Mouse (Mus musculus): ENCODE measurements around the gene Brdt. TPM values are rescaled to one million over a fixed set of nuclear protein-coding genes. Genes with fewer than 3 reads are reported as not detected.

The Brdt gene
- polyA plus RNA-seq, 2 experiments: 4.3 to 4.8 TPM

- Histone ChIP-seq H3K4me1 (ENCODE audit: control insufficient read depth, insufficient read depth, low read length) (no peaks in the 10 kb centered on the region), H3K27ac (replicated peaks; ENCODE audit: low read depth, low read length) (no peak overlapping the region), H3K27me3 (ENCODE audit: control insufficient read depth, insufficient read depth, low read length) (no peaks in the 10 kb centered on the region), H3K4me2 (replicated peaks; ENCODE audit: low read depth, low read length, severe bottlenecking) (no peak overlapping the region), H3K4me3 (replicated peaks; ENCODE audit: low read length) (no peak overlapping the region), H3K36me3 (ENCODE audit: control insufficient read depth, insufficient read depth, low read length) (peaks cover 9% of the 10 kb centered on the region; the same call in 1 of the 2 replicates), H3K9me3 (ENCODE audit: control insufficient read depth, low read length) (no peaks in the 10 kb centered on the region), H3K9ac (ENCODE audit: low read depth, low read length, severe bottlenecking) (no peak overlapping the region)
- no peak for DNase-seq (ENCODE audit: low spot score)
- no peak for ATAC-seq (ENCODE audit: low FRiP score, low read depth)
- no peak for TF ChIP-seq POLR2A (IDR thresholded peaks at IDR 0.05; ENCODE audit: borderline replicate concordance, extremely low read depth, insufficient read depth, insufficient read length)
- WGBS: 87% methylated on average over 1 of the region's 1 CpGs
Measured at GRCm38 (mm10) chr5:107387788-107388187, 56.8 kb downstream of the Brdt start.

GRCm38 (mm10) chr5:107389373-107389772 is 58.4 kb downstream of the Brdt start:
- Histone ChIP-seq H3K36me3 (ENCODE audit: control insufficient read depth, insufficient read depth, low read length) (peaks cover 2% of the 10 kb centered on the region; the same call in 1 of the 2 replicates), H3K27me3 (ENCODE audit: control insufficient read depth, insufficient read depth, low read length) (no peaks in the 10 kb centered on the region), H3K9me3 (ENCODE audit: control insufficient read depth, low read length) (no peaks in the 10 kb centered on the region), H3K27ac (replicated peaks; ENCODE audit: low read depth, low read length) (no peak overlapping the region), H3K4me3 (replicated peaks; ENCODE audit: low read length) (no peak overlapping the region), H3K9ac (ENCODE audit: low read depth, low read length, severe bottlenecking) (no peak overlapping the region), H3K4me2 (replicated peaks; ENCODE audit: low read depth, low read length, severe bottlenecking) (no peak overlapping the region), H3K4me1 (ENCODE audit: control insufficient read depth, insufficient read depth, low read length) (no peaks in the 10 kb centered on the region)
- 88% methylated on average over 2 of the region's 2 CpGs for WGBS
- ATAC-seq (ENCODE audit: low FRiP score, low read depth) (no peak), DNase-seq (ENCODE audit: low spot score) (no peak)
- TF ChIP-seq POLR2A (IDR thresholded peaks at IDR 0.05; ENCODE audit: borderline replicate concordance, extremely low read depth, insufficient read depth, insufficient read length): no peak

GRCm38 (mm10) chr5:107394437-107394836 is 63.5 kb downstream of the Brdt start:
- no peak overlapping the region for H3K4me2 ChIP-seq (replicated peaks; ENCODE audit: low read depth, low read length, severe bottlenecking)
- H3K4me3 ChIP-seq (replicated peaks; ENCODE audit: low read length): no peak overlapping the region
- TF ChIP-seq POLR2A (IDR thresholded peaks at IDR 0.05; ENCODE audit: borderline replicate concordance, extremely low read depth, insufficient read depth, insufficient read length): no peak
- H3K36me3 ChIP-seq (ENCODE audit: control insufficient read depth, insufficient read depth, low read length): no peaks in the 10 kb centered on the region
- ATAC-seq (ENCODE audit: low FRiP score, low read depth) (no peak), DNase-seq (ENCODE audit: low spot score) (no peak)
- H3K9me3 ChIP-seq (ENCODE audit: control insufficient read depth, low read length): no peaks in the 10 kb centered on the region
- H3K27ac ChIP-seq (replicated peaks; ENCODE audit: low read depth, low read length): no peak overlapping the region
- H3K9ac ChIP-seq (ENCODE audit: low read depth, low read length, severe bottlenecking): no peak overlapping the region
- 30% methylated on average over 2 of the region's 2 CpGs for whole genome bisulfite sequencing
- H3K4me1 ChIP-seq (ENCODE audit: control insufficient read depth, insufficient read depth, low read length): no peaks in the 10 kb centered on the region
- H3K27me3 ChIP-seq (ENCODE audit: control insufficient read depth, insufficient read depth, low read length): no peaks in the 10 kb centered on the region

DNA sequence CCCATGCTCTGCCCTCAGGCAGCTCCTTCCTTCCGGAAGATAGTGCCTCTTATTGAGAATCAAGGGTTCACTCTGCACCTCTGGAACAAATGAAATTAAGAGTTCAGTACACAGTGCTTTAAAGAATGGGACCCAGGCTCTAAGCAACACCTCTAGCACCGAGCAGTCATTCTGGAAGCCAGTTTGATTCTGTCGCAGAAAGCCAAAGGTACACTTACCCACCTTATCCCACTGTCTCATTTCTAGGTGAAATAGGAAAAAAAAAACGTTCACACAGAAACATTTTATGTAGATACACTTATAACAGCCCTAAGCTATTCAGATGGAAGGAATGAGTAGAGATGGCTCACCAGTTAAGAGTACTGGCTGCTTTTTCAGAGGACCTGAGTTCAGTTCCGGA is 71.5 kb downstream of the Brdt start, which contains the start of gene Ephx4:
Gene Ephx4 (plus strand): TSS at position 301 of the 400 bp plus-strand sequence.
- H3K9me3 ChIP-seq (ENCODE audit: control insufficient read depth, low read length): no peaks in the 10 kb centered on the region
- peak within 1 kb of the TSS; percentile 61 for H3K4me3 ChIP-seq (replicated peaks; ENCODE audit: low read length)
- TF ChIP-seq POLR2A (IDR thresholded peaks at IDR 0.05; ENCODE audit: borderline replicate concordance, extremely low read depth, insufficient read depth, insufficient read length): no peak
- H3K4me2 ChIP-seq (replicated peaks; ENCODE audit: low read depth, low read length, severe bottlenecking): peak within 1 kb of the TSS; percentile 99
- ATAC-seq (ENCODE audit: low FRiP score, low read depth) (no peak), DNase-seq (ENCODE audit: low spot score) (no peak)
- no peaks in the 10 kb centered on the region for H3K4me1 ChIP-seq (ENCODE audit: control insufficient read depth, insufficient read depth, low read length)
- no peak within 1 kb of the TSS for H3K27ac ChIP-seq (replicated peaks; ENCODE audit: low read depth, low read length)
- H3K27me3 ChIP-seq (ENCODE audit: control insufficient read depth, insufficient read depth, low read length): peaks cover 24% of the 10 kb centered on the region
- WGBS: 19% methylated on average over 5 of the region's 5 CpGs
- H3K36me3 ChIP-seq (ENCODE audit: control insufficient read depth, insufficient read depth, low read length): no peaks in the 10 kb centered on the region
- peak within 1 kb of the TSS; percentile 70 for H3K9ac ChIP-seq (ENCODE audit: low read depth, low read length, severe bottlenecking)

- WGBS: under 1% methylated on average over 48 of the region's 80 CpGs
- no peak for TF ChIP-seq POLR2A (IDR thresholded peaks at IDR 0.05; ENCODE audit: borderline replicate concordance, extremely low read depth, insufficient read depth, insufficient read length)
Measured at GRCm38 (mm10) chr5:107403011-107403946, 72.3 kb downstream of the Brdt start.

More at GRCm38 (mm10) chr5:107403011-107403946, 72.3 kb downstream of the Brdt start:
- no peaks in the 10 kb centered on the region for H3K9me3 ChIP-seq (ENCODE audit: control insufficient read depth, low read length)
- H3K9ac ChIP-seq (ENCODE audit: low read depth, low read length, severe bottlenecking): peak overlapping the region; percentile 70
- peaks cover 24% of the 10 kb centered on the region for H3K27me3 ChIP-seq (ENCODE audit: control insufficient read depth, insufficient read depth, low read length)
- no peak overlapping the region for H3K27ac ChIP-seq (replicated peaks; ENCODE audit: low read depth, low read length)
- peak overlapping the region; percentile 61 for H3K4me3 ChIP-seq (replicated peaks; ENCODE audit: low read length)
- ATAC-seq (ENCODE audit: low FRiP score, low read depth): peak; percentile 68
- H3K36me3 ChIP-seq (ENCODE audit: control insufficient read depth, insufficient read depth, low read length): no peaks in the 10 kb centered on the region
- H3K4me1 ChIP-seq (ENCODE audit: control insufficient read depth, insufficient read depth, low read length): no peaks in the 10 kb centered on the region
- DNase-seq (ENCODE audit: low spot score): peak; percentile 5
- peak overlapping the region; percentile 99 for H3K4me2 ChIP-seq (replicated peaks; ENCODE audit: low read depth, low read length, severe bottlenecking)

Measured in limb, embryonic 14.5 days (tissue).